Mouse (Mus musculus) skeletal muscle tissue, adult 2 months (tissue): ENCODE measurements around the gene Metrn.
A peak's percentile ranks its signal among the peaks of the same experiment; 100 is the strongest.

ENCODE experiments used
- DNase-seq: peaks from one replicate; pipeline ENCODE4 v3.0.0-alpha.2; 2012; ENCODE audit warnings: low read depth, low spot score

The Metrn gene

GRCm38 (mm10) chr17:25831451-25832281 lies 34.7 kb upstream of the Metrn start:
- DNase-seq: no peak

GRCm38 (mm10) chr17:25830806-25831431 lies 34.0 kb upstream of the Metrn start:
- no peak for DNase-seq

GRCm38 (mm10) chr17:25830200-25830753 lies 33.3 kb upstream of the Metrn start:
- DNase-seq: no peak

- no peak for DNase-seq
Observed at GRCm38 (mm10) chr17:25829558-25830017, 32.7 kb upstream of the Metrn start.

- DNase-seq: peak; percentile 75
Observed at GRCm38 (mm10) chr17:25828712-25829557, 32.0 kb upstream of the Metrn start, which contains the start of gene Jmjd8. Jmjd8 (plus strand) TSS chr17:25828867.

- DNase-seq: no peak
Observed at GRCm38 (mm10) chr17:25828223-25828594, 31.3 kb upstream of the Metrn start.

GRCm38 (mm10) chr17:25827546-25828222 lies 30.7 kb upstream of the Metrn start:
- DNase-seq: no peak

GRCm38 (mm10) chr17:25827011-25827410 lies 30.1 kb upstream of the Metrn start:
- DNase-seq: no peak

GRCm38 (mm10) chr17:25825984-25826570 lies 29.1 kb upstream of the Metrn start:
- DNase-seq: no peak

- DNase-seq: no peak
Observed at GRCm38 (mm10) chr17:25825311-25825710, 28.4 kb upstream of the Metrn start.

GRCm38 (mm10) chr17:25824362-25825142 lies 27.6 kb upstream of the Metrn start:
- no peak for DNase-seq

GRCm38 (mm10) chr17:25823452-25823851 lies 26.5 kb upstream of the Metrn start, which contains the start of gene Wdr24:
Wdr24 (plus strand) TSS chr17:25823627.
- DNase-seq: peak; percentile 80

GRCm38 (mm10) chr17:25818851-25819780 lies 22.2 kb upstream of the Metrn start:
- no peak for DNase-seq

GRCm38 (mm10) chr17:25817662-25818061 lies 20.7 kb upstream of the Metrn start:
- DNase-seq: no peak

- no peak for DNase-seq
Observed at GRCm38 (mm10) chr17:25813471-25813870, 16.5 kb upstream of the Metrn start.

- no peak for DNase-seq
Observed at GRCm38 (mm10) chr17:25810890-25811289, 14.0 kb upstream of the Metrn start.

GRCm38 (mm10) chr17:25809606-25810340 lies 12.8 kb upstream of the Metrn start:
- no peak for DNase-seq
